Mouse (Mus musculus) ovary, postnatal 36 days (tissue): ENCODE results near the gene Lyrm2.

Experiments
- DNase-seq: peaks from one replicate; pipeline ENCODE4 v3.0.0; 2022; ENCODE audit warnings: low spot score, mixed read lengths

Lyrm2 gene

GRCm38 (mm10) chr4:32799966-32800576, at the start of gene Lyrm2:
Gene Lyrm2, plus strand, starts transcription at chr4:32800253.
- peak; percentile 81 for DNase-seq

DNA sequence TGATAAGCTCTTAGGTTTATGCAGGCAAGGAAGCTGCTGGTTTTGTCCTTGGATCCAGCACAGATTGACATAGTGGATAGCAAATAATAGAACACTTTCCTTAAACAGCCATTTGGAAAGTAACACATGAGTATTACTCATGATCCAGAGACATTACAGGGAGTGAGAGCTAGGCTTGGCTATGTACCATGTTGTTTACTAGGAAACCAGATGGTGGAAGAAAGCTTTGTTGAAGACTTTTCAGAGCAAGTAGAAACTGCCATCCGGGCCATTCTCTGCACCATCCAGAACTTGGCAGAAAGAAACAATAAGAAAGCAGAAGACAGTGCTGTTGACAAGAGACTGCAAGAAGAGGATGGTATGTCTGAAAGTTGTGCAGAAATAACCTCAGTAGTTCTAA, 49.3 kb upstream of the Lyrm2 start:
- no peak for DNase-seq

GRCm38 (mm10) chr4:32757430-32757829, 42.6 kb upstream of the Lyrm2 start:
- DNase-seq, result no peak

GRCm38 (mm10) chr4:32767471-32767870, 32.6 kb upstream of the Lyrm2 start:
- no peak for DNase-seq

- DNase-seq, result no peak
Observed at GRCm38 (mm10) chr4:32768046-32768445, 32.0 kb upstream of the Lyrm2 start.

- DNase-seq, result no peak
Observed at GRCm38 (mm10) chr4:32770284-32770810, 29.7 kb upstream of the Lyrm2 start.

DNA sequence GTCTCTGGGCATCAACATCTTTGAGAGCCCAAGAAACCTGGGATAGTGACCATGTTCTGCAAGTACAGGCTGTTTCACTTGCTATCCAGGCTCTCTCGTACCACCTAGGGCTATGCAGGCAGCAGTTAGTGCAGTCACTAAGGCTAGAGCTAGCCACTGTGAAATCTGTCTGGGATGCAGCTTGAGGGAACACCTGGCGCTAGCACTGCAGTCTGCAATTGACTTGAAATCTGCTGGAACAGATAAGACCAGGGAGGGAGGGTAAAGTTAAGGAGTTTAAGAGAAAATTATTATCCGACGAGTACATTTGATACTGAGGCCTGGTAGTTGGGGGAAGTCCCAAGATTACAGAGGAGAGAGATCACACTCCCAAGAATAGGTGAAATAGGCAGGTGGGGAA, 20.1 kb upstream of the Lyrm2 start:
- no peak for DNase-seq

DNA sequence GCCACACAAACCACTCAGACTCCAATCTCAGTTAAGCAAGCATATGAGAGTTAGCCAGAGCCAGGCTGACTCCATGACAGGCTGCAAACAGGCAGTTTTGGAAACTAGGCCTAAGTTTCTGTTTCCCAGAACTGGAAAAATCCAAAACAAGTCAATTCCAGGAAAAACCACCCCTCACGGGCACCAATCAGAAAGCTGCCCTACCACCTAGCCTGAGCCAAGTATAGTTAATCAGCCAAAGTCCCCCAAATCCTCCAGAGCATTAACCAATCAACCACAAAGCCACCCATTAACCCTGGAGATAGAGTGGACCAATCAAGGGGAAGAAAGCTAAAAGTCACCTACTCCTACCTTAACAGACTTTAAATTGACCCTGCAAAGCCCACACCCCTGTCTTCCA, 12.9 kb upstream of the Lyrm2 start:
- DNase-seq, result no peak

GRCm38 (mm10) chr4:32789020-32789419, 11.0 kb upstream of the Lyrm2 start:
- DNase-seq, result no peak

GRCm38 (mm10) chr4:32798976-32799375, 1.1 kb upstream of the Lyrm2 start:
- DNase-seq, result no peak

DNA sequence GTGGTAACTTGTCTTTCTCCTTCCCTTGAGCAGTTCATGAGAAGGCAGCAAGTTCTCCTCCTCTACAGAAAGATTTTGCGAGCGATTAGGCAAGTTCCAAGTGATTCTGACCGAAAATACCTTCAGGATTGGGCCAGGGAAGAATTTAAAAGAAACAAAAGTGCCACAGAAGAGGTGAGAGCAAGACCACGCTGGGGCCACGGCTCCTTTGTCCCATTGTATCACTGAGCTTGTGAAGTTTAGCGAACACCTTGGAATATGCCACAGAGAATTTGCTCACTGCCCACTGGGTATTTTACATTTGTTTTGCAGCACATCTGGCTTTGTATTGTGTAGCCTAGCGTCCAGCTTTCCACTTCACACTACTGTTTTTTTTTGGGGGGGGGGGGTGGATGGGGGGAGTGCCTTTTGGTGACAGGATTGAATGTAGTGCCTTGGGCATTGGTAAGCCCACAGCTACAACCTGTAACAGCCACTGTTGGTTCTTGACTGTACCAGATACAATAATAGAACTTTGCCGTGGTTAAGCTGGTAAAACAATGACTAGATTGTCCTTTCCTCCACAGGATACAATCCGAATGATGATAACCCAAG, 621 bp downstream of the Lyrm2 start:
- DNase-seq, result no peak

DNA sequence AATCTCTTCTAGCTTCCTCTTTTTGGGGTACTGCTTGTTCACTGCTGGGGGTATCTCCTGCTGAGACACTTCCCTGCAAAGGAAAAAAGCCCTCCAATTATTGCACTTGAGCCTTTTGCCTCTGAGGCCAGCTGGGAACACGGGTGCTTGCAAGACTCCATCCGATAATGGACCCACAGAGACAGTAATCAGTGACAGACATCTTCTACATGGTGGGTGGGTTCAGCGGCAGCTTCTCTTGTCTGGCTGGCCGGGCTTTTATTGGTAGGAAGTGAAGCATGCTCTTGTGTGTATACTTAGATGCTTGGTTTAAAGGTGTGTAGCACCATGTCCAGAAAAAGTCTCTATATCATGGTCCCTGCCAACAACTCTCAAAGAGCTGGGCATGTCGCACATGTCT, 17.4 kb downstream of the Lyrm2 start:
- no peak for DNase-seq

DNA sequence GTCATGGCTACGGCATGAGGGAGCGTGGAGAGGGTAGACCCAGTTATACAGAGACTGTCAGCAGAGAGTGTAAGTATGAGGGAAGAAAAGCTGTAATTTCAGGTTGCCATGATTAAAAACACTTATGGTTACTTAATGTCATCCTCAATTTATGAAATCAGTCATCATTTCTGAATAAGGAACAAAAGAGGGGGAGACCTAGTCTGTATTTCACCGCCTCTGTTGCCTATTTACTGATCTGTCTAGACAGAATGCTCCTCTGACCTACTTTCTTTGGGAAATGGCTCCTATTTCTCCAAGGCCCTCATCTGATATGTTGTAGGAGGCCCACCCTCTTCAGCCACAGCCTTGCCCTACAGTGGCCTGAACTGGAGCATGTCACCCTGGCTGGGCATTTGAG, 20.6 kb downstream of the Lyrm2 start:
- DNase-seq, result no peak

- DNase-seq, result no peak
Observed at GRCm38 (mm10) chr4:32824254-32824653, 24.2 kb downstream of the Lyrm2 start.

DNA sequence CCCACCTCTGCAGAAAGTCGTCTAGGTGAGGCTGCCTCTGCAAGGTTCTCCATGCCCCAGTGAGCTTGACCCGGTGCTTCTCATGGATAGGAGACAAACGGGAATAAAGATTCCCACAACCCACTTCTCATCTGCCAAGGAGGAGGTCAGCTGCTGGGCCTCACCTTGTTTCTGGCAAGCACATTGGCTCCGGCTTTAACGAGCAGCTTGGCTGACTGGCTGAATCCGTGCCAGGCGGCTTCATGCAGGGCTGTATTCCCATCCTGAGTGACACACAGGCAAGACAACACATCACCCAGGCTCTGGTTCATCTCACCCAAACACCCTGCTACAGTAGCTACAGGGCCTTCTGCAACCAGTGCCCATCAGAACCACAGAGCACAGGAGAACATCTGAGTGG, 26.9 kb downstream of the Lyrm2 start:
- peak; percentile 12 for DNase-seq

DNA sequence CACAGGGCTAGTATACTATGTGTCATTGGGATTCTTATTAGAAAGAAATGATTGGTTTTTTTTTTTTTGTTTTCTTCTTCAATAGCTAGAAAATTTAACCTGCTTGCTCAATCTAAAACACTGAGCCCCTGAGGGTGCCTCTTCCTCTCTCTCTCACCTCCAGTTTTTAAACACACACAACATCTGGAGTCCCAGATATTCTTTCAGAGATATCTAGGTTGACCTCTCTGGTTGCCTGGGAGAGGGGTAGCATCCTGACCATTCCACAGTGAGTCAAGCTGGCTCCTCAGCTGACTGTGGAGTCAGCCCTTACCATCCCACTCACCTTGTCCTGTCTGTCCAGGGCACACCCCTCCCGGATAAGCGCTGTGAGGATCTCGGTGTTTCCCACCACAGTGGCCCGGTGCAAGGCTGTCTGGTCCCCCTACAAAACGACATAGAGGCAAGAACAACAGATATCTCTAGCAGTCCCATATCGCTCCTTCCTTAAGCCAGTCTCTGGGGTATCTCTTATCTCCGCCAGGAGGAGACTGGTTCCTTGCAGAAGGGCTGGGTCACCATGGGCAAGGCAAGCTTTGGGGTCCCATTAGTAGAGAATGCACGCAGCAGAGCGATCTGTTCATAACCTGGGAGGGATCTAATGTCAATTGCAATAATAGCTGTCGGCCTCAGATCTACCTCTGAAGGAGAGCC, 28.5 kb downstream of the Lyrm2 start:
- no peak for DNase-seq

DNA sequence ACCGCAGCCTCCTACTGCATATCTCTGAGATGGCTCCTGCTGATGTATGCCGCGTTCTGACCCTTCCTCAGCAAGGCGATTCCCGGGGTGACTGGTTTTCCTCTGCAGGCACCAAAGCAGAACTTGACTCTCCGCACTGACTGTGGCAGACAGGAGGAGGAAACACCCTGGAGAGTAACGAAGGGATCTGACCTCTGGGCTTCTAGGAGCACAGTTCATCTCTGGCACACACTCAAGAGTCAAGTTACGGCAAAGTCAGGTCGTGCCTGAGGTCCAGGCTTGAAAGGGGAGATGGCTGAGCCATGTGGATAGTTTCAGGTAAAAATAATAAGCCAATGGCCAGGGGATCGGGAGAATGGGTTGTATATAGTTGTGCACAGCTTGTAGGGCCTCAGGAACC, 29.3 kb downstream of the Lyrm2 start:
- DNase-seq, result no peak

DNA sequence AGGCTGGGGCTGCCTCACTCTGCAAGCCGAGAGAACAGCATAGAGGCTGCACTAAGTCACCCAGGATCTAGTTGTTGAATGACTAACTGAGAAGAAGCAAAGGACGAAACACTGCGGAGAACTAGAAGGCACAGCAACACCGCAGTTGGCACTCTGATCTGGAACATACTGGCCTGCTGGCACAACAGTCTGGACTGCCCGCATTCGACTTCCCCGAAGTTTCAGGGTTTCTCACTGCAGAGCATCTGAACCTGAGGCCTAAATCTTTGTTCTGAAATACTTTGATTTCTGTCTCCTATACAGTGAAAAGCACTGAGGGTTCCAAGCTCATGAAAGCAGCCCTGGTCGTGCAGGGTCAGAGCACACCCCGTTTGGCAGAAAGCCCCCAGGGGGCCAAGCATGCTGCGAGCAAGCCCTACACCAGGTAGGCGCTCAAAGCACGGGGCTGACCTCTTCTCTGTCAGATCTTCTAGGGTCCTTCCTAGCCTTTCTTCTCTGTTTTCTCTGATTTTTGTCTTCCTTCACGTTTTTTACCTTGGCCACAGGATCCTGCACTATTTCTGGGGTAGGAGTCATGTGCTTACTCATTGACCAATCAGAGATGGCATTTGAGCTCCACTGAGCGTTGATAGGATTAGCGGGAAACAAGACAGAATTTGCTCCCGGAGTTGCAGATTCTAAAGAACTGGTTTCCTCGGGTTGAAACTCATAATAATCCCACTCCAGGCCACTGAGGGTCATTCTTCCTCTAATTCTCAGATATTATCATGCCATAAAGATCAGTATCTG, 33.6 kb downstream of the Lyrm2 start:
- no peak for DNase-seq

DNA sequence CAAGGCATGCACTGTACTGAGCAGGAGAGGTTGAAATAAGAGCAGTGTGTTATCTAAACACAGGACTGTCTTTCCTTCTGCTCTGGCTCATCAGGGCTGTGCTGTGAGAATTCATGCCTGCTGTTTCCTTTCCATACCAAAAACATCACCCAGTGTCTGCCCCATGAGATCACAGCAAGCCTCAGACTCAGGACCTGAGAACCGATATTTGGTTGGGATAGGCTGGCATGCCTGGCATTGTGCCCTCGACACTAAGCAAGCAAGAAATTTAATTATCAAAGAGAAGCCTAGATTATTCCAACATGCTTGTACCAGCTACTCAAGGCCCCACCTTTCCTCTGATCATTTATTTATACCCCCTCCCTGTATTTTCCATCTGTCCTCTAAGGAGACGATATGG, 34.5 kb downstream of the Lyrm2 start:
- no peak for DNase-seq

- DNase-seq, result no peak
Observed at GRCm38 (mm10) chr4:32836071-32836470, 36.0 kb downstream of the Lyrm2 start.

GRCm38 (mm10) chr4:32838401-32838800, 38.3 kb downstream of the Lyrm2 start:
- no peak for DNase-seq
